ENCODE assay signal across 10 mouse cellular contexts in the genomic region with DNA sequence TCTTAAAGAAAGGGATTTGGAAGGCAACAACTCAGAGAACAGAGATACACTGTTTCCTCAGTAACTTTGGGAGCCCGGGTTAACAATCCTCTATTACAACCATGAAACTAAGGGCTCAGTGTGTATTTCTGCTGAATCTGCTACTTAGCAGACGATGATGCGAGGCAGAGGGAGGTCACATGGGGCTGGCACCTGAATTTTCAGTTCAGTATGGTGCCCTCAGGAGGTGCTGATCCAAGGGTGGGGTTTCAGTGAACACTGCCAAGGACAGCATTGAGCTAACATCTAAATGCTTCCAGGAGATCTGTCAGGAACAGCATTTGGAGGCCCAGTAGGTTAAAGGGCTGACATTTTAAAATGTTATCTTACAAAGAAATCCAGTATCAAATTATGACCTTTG. TPM values are rescaled to one million over a fixed set of nuclear protein-coding genes. Genes with fewer than 3 reads are reported as not detected.
DNase-seq lines count a peak whose midpoint lies in the region; ATAC-seq and TF ChIP-seq lines count a peak whose summit lies in the region.
"Had no signal": no experiment of that assay in that cellular context is flagged by ENCODE, and none has a peak within 500 bp of the region (broad histone marks: within the 10 kb centered on the region; RNA-seq: fewer than 3 reads in every experiment).

No protein-coding gene starts in this region.

- 0 out of 2 replicates have a peak overlapping the region, but pooled peaks have one; percentile 36 for H3K27ac ChIP-seq in heart, embryonic 10.5 days
- H3K27ac ChIP-seq in MEL (ENCODE audit: control insufficient read depth, low read depth, low read length), result 0 out of 2 replicates have a peak overlapping the region, but pooled peaks have one; percentile 17
- no peak overlapping the region for H3K27ac ChIP-seq in hindbrain, embryonic 12.5 days
- peak overlapping the region; percentile 16; the same call in 1 of the 2 replicates for H3K27ac ChIP-seq in liver, embryonic 15.5 days (replicated peaks)

- no peak for TF ChIP-seq RAD21 in MEL (IDR thresholded peaks at IDR 0.05; ENCODE audit: low read depth, low read length)

- H3K79me2 ChIP-seq in MEL (ENCODE audit: control insufficient read depth, insufficient read depth, low read length, poor library complexity), result peaks cover 17% of the 10 kb centered on the region

- no peak for TF ChIP-seq CTCF in MEL (IDR thresholded peaks at IDR 0.05 in 2 of 3, conservative IDR thresholded peaks at IDR 0.05 in 1 of 3; ENCODE audit: control insufficient read depth in 1 of 3, insufficient read depth in 1 of 3, low read depth in 2 of 3, low read length in 3 of 3, poor library complexity in 1 of 3, severe bottlenecking in 1 of 3)

- peak overlapping the region; percentile 38 for H3K4me2 ChIP-seq in hindbrain, embryonic 12.5 days (replicated peaks)
- peak overlapping the region; percentile 92 for H3K4me2 ChIP-seq in liver, embryonic 15.5 days

- H3K9me3 ChIP-seq in heart, embryonic 10.5 days, result no peaks in the 10 kb centered on the region
- no peaks in the 10 kb centered on the region for H3K9me3 ChIP-seq in MEL (replicated peaks; ENCODE audit: insufficient read depth, low read length)
- no peaks in the 10 kb centered on the region for H3K9me3 ChIP-seq in hindbrain, embryonic 12.5 days (replicated peaks)
- no peaks in the 10 kb centered on the region for H3K9me3 ChIP-seq in liver, embryonic 15.5 days (replicated peaks)

- no peak for TF ChIP-seq POLR2A in MEL (IDR thresholded peaks at IDR 0.05; ENCODE audit: control insufficient read depth in 1 of 2, insufficient read depth in 1 of 2, low read depth in 1 of 2, low read length in 2 of 2, poor library complexity in 1 of 2)

- peak overlapping the region; percentile 66 for H3K9ac ChIP-seq in MEL (ENCODE audit: control insufficient read depth, low read depth, low read length, poor library complexity, severe bottlenecking)
- no peak overlapping the region for H3K9ac ChIP-seq in hindbrain, embryonic 12.5 days
- peak overlapping the region; percentile 54 for H3K9ac ChIP-seq in liver, embryonic 15.5 days

- peaks cover 22% of the 10 kb centered on the region for H3K4me1 ChIP-seq in heart, embryonic 10.5 days
- H3K4me1 ChIP-seq in MEL (ENCODE audit: control insufficient read depth in 1 of 2, insufficient read depth in 2 of 2, low read length in 2 of 2), result peaks cover 0 to 12% of the 10 kb centered on the region in 2 experiments; a peak in 2 of 4 replicates
- peaks cover 18% of the 10 kb centered on the region for H3K4me1 ChIP-seq in hindbrain, embryonic 12.5 days
- H3K4me1 ChIP-seq in liver, embryonic 15.5 days (replicated peaks), result peaks cover 50% of the 10 kb centered on the region

- peaks cover 39% of the 10 kb centered on the region for H3K36me3 ChIP-seq in heart, embryonic 10.5 days
- H3K36me3 ChIP-seq in MEL (ENCODE audit: control insufficient read depth in 1 of 2, insufficient read depth in 2 of 2, low read length in 2 of 2), result peaks cover 5 to 13% of the 10 kb centered on the region in 2 experiments
- peaks cover 21% of the 10 kb centered on the region for H3K36me3 ChIP-seq in hindbrain, embryonic 12.5 days
- peaks cover 50% of the 10 kb centered on the region for H3K36me3 ChIP-seq in liver, embryonic 15.5 days (replicated peaks)

- DNase-seq in heart, embryonic 10.5 days (ENCODE audit: low spot score), result no peak
- no peak for DNase-seq in heart, adult 8-10 months (ENCODE audit: low spot score)
- peak; percentile 39 for DNase-seq in MEL (ENCODE audit: low read depth, low spot score)
- DNase-seq in embryo, embryonic 10.5 days (ENCODE audit: low spot score), result no peak
- DNase-seq in ovary, postnatal 14 days (ENCODE audit: low spot score), result no peak
- DNase-seq: adrenal gland, postnatal 25 days had no signal

- TF ChIP-seq EP300 in MEL (IDR thresholded peaks at IDR 0.05; ENCODE audit: low read depth in 1 of 2, low read length in 2 of 2), result no peak

- no peak for ATAC-seq in hindbrain, embryonic 12.5 days (ENCODE audit: low FRiP score)
- ATAC-seq in liver, embryonic 15.5 days (ENCODE audit: insufficient read depth), result no peak
- no peak for ATAC-seq in megakaryocyte progenitor cell, adult 5-6 weeks (replicated peaks; ENCODE audit: poor library complexity)

- H3K27me3 ChIP-seq in heart, embryonic 10.5 days (ENCODE audit: insufficient read depth, poor library complexity, severe bottlenecking), result no peaks in the 10 kb centered on the region; the same call in 1 of the 2 replicates
- H3K27me3 ChIP-seq in MEL (ENCODE audit: control insufficient read depth in 1 of 2, insufficient read depth in 2 of 2, low read length in 2 of 2), result no peaks in the 10 kb centered on the region
- H3K27me3 ChIP-seq in hindbrain, embryonic 12.5 days, result peaks cover 27% of the 10 kb centered on the region
- H3K27me3 ChIP-seq in liver, embryonic 15.5 days, result peaks cover 20% of the 10 kb centered on the region

- 59% methylated on average over 3 of the region's 3 CpGs for WGBS in heart, embryonic 10.5 days
- WGBS in hindbrain, embryonic 12.5 days, result 63% methylated on average over 3 of the region's 3 CpGs
- 33% methylated on average over 3 of the region's 3 CpGs for WGBS in liver, embryonic 15.5 days (ENCODE audit: insufficient replicate concordance)

- peak overlapping the region; percentile 94 for H3K4me3 ChIP-seq in heart, embryonic 10.5 days
- H3K4me3 ChIP-seq in MEL (ENCODE audit: control insufficient read depth in 1 of 2, insufficient read depth in 1 of 2, low read depth in 2 of 2, low read length in 2 of 2), result peak overlapping the region; percentile 42 to 60
- peak overlapping the region; percentile 14 for H3K4me3 ChIP-seq in hindbrain, embryonic 12.5 days
- H3K4me3 ChIP-seq in liver, embryonic 15.5 days (replicated peaks), result peak overlapping the region; percentile 74

TF ChIP-seq in MEL, 35 proteins besides CTCF, POLR2A, EP300 and RAD21:
- TF ChIP-seq USF1 (IDR thresholded peaks at IDR 0.05; ENCODE audit: low read depth, low read length) (peak; percentile 66), GABPA (IDR thresholded peaks at IDR 0.05; ENCODE audit: low read depth, low read length) (no peak), NELFE (IDR thresholded peaks at IDR 0.05; ENCODE audit: low read depth, low read length) (no peak), MXI1 (IDR thresholded peaks at IDR 0.05; ENCODE audit: low read depth, low read length) (0 out of 2 replicates have a peak, but pooled peaks have one; percentile 28)

RNA-seq across cellular contexts. Expression of gene E2f8, which starts 1.8 kb away (rescaled TPM):
- polyA plus RNA-seq in heart, embryonic 10.5 days (2016; fragmentation: Nextera tagmentation; extraction: Ambion mirVana), result 21.9 and 25.4 TPM in 2 replicates
- total RNA-seq in heart, adult 8-10 months (2022), result 1 to 10 TPM in 3 of 4 experiments, under 1 TPM in 1; 0.87 to 2.1 (median 1.2) TPM
- total RNA-seq in MEL (2012; rRNA removed), result 8.9 and 9.7 TPM in 2 replicates
- 10 to 100 TPM; 39.3 to 49.4 TPM for polyA plus RNA-seq in MEL (2012; ENCODE audit: insufficient read depth in 1 of 2, insufficient read length in 2 of 2, low read depth in 1 of 2, low replicate concordance in 2 of 2, missing spikeins in 1 of 2)
- 11.1 and 12.0 TPM in 2 replicates for polyA plus RNA-seq in hindbrain, embryonic 12.5 days (2016; fragmentation: Nextera tagmentation; extraction: Ambion mirVana)
- polyA plus RNA-seq in liver, embryonic 15.5 days (2015; fragmentation: Nextera tagmentation; extraction: Ambion mirVana), result 32.5 and 33.5 TPM in 2 replicates
- total RNA-seq in megakaryocyte progenitor cell, adult 5-6 weeks (2015), result 107 and 115 TPM in 2 replicates
- total RNA-seq in megakaryocyte progenitor cell, adult 5-6 weeks (2017), result 29.3 and 30.6 TPM in 2 replicates

RNA-seq across cellular contexts. Expression of gene Nav2, which starts 28.9 kb away (rescaled TPM):
- polyA plus RNA-seq in heart, embryonic 10.5 days (2016; fragmentation: Nextera tagmentation; extraction: Ambion mirVana), result 23.3 and 27.7 TPM in 2 replicates
- 10 to 100 TPM; 31.3 to 55.8 (median 41.0) TPM for total RNA-seq in heart, adult 8-10 months (2022)
- 2.0 and 2.2 TPM in 2 replicates for total RNA-seq in MEL (2012; rRNA removed)
- 1 to 10 TPM in 1 of 2 experiments, not detected in 1; 2.7 TPM for polyA plus RNA-seq in MEL (2012; ENCODE audit: insufficient read depth in 1 of 2, insufficient read length in 2 of 2, low read depth in 1 of 2, low replicate concordance in 2 of 2, missing spikeins in 1 of 2)
- polyA plus RNA-seq in hindbrain, embryonic 12.5 days (2016; fragmentation: Nextera tagmentation; extraction: Ambion mirVana), result 24.1 and 25.8 TPM in 2 replicates
- polyA plus RNA-seq in liver, embryonic 15.5 days (2015; fragmentation: Nextera tagmentation; extraction: Ambion mirVana), result 2.2 and 3.2 TPM in 2 replicates
- total RNA-seq in megakaryocyte progenitor cell, adult 5-6 weeks (2015), result 21.7 and 27.0 TPM in 2 replicates
- 16.4 TPM in 2 replicates for total RNA-seq in megakaryocyte progenitor cell, adult 5-6 weeks (2017)

RNA-seq across cellular contexts. Expression of gene Csrp3, which starts 31.7 kb away (rescaled TPM):
- polyA plus RNA-seq in heart, embryonic 10.5 days (2016; fragmentation: Nextera tagmentation; extraction: Ambion mirVana), result 905 and 1,263 TPM in 2 replicates
- 1,000 to 10,000 TPM; 2,121 to 2,549 (median 2,255) TPM for total RNA-seq in heart, adult 8-10 months (2022)
- total RNA-seq in MEL (2012; rRNA removed), result 0.81 TPM in 1 of 2 replicates, not detected in the other
- under 1 TPM in 1 of 2 experiments, not detected in 1; 0.17 TPM for polyA plus RNA-seq in MEL (2012; ENCODE audit: insufficient read depth in 1 of 2, insufficient read length in 2 of 2, low read depth in 1 of 2, low replicate concordance in 2 of 2, missing spikeins in 1 of 2)
- polyA plus RNA-seq in hindbrain, embryonic 12.5 days (2016; fragmentation: Nextera tagmentation; extraction: Ambion mirVana), result 1.0 and 3.6 TPM in 2 replicates
- polyA plus RNA-seq in liver, embryonic 15.5 days (2015; fragmentation: Nextera tagmentation; extraction: Ambion mirVana), result 4.5 and 6.9 TPM in 2 replicates
- total RNA-seq in megakaryocyte progenitor cell, adult 5-6 weeks (2015), result 4.3 and 5.1 TPM in 2 replicates
- 2.2 and 4.8 TPM in 2 replicates for total RNA-seq in megakaryocyte progenitor cell, adult 5-6 weeks (2017)
- total RNA-seq: adrenal gland, postnatal 25 days had no signal
- polyA plus RNA-seq: testis, adult 2 months had no signal

Comparison
In these comparisons a context has a peak if more than half of its experiments do, and no peak if none do; other contexts are left out.
1. H3K4me3 ChIP-seq: peak in every context shown above with its lines; median percentile 94 in heart, embryonic 10.5 days; 74 in liver, embryonic 15.5 days; 51 in MEL; 14 in hindbrain, embryonic 12.5 days.
2. RNA of gene Csrp3, which starts 31.7 kb away (polyA plus RNA-seq): 905 to 1,263 TPM in heart, embryonic 10.5 days; 4.5 to 6.9 TPM in liver, embryonic 15.5 days, 1.0 to 3.6 TPM in hindbrain, embryonic 12.5 days and 0.17 TPM in MEL; every median in the first group is over 100 times any median in the second.